Mouse (Mus musculus): ENCODE measurements around the gene Arhgdia. TPM values are rescaled to one million over a fixed set of nuclear protein-coding genes. Genes with fewer than 3 reads are reported as not detected.

Arhgdia gene
- total RNA-seq, 1 experiment = 253 TPM

DNA sequence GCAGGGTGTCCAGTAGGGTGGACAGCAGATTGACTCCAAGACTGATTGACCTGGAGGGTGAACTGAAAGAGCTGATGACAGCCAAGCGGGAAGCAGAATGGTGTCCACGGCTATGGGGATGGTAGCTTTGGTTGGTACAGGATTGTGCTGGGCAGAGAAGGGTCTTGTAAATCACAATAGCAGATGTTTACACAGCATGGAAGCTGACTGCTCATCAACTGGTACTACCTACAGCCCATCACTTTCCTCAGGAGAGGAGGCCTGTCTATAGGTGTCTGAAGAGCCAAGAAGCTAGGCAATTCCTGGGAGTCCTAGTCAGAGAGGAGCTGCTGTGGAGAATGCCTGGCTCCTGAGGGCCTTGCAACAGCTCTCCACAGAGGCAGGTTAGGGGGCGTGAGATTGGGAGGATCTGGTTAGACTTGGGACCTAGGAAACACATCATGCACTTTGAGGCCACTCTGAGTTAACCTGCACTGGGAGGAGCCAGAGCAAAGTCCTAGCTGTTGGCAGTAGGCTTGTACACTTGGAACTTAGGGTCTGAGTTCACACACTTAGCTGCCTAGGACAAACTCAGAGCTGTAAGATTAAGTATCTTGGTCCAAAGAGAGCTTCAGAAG, 5.0 kb downstream of the Arhgdia start:
- in situ Hi-C loops (cut with MboI; ENCODE audit: low sequenced_read_pairs in 2 of 2, unreplicated experiment in 2 of 2) = no loop called here
- no peak for DNase-seq (ENCODE audit: low read depth, low spot score)
- Histone ChIP-seq H3K9me3 (ENCODE audit: control insufficient read depth, insufficient read depth, low read depth, low read length) (no peaks in the 10 kb centered on the region), H3K4me1 (ENCODE audit: control insufficient read depth in 2 of 2, insufficient read depth in 2 of 2, low read length in 2 of 2, poor library complexity in 1 of 2) (peaks cover 0 to 24% of the 10 kb centered on the region in 2 experiments; a peak in 2 of 4 replicates), H3K4me3 (ENCODE audit: insufficient read depth in 1 of 2, low read depth in 1 of 2, low read length in 2 of 2, poor library complexity in 1 of 2, severe bottlenecking in 1 of 2) (no peak overlapping the region), H3K9ac (ENCODE audit: insufficient read depth, low read depth, low read length, poor library complexity, severe bottlenecking) (no peak overlapping the region), H3K27ac (ENCODE audit: insufficient read depth, low read depth, low read length, poor library complexity, severe bottlenecking) (no peak overlapping the region), H3K36me3 (ENCODE audit: control insufficient read depth, insufficient read depth, low read length, poor library complexity, severe bottlenecking) (peaks cover 28% of the 10 kb centered on the region)
- no peak for TF ChIP-seq HCFC1 (IDR thresholded peaks at IDR 0.05; ENCODE audit: borderline replicate concordance, insufficient read depth, low read length)
- no peak for TF ChIP-seq MAFK (IDR thresholded peaks at IDR 0.05; ENCODE audit: insufficient read depth, low read depth, low read length)
- TF ChIP-seq ZC3H11A (IDR thresholded peaks at IDR 0.05; ENCODE audit: borderline replicate concordance, low read depth, low read length) = no peak
- no peak for TF ChIP-seq CHD2 (IDR thresholded peaks at IDR 0.05; ENCODE audit: low read depth, low read length)
- no peak for TF ChIP-seq ZNF384 (IDR thresholded peaks at IDR 0.05; ENCODE audit: low read depth, low read length)

DNA sequence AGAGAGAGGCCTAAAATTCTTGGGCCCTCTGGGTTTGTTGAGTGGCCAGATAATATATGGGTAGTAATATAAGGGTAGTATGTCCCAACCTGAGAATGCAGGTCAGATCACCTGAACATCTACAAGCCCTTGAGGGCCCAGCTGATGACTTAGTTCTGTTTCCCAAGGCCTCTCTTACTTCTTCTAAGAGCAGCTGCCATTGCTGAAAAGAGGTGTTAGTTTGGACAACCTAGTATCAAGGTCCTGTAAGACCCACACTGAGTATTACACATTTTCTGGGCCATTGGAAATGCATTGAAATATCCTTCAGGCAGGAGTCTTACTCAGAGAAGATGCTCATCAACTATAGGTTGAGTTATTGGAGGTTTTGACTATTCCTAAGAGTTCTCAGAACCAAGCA, 5.5 kb downstream of the Arhgdia start:
- DNase-seq (ENCODE audit: low read depth, low spot score) = no peak
- H3K9ac ChIP-seq (ENCODE audit: insufficient read depth, low read depth, low read length, poor library complexity, severe bottlenecking) = no peak overlapping the region
- no peak overlapping the region for H3K4me3 ChIP-seq (ENCODE audit: insufficient read depth in 1 of 2, low read depth in 1 of 2, low read length in 2 of 2, poor library complexity in 1 of 2, severe bottlenecking in 1 of 2)
- peaks cover 34% of the 10 kb centered on the region for H3K36me3 ChIP-seq (ENCODE audit: control insufficient read depth, insufficient read depth, low read length, poor library complexity, severe bottlenecking)
- TF ChIP-seq ZNF384 (IDR thresholded peaks at IDR 0.05; ENCODE audit: low read depth, low read length) = no peak
- no peak for TF ChIP-seq CHD2 (IDR thresholded peaks at IDR 0.05; ENCODE audit: low read depth, low read length)
- no peak for TF ChIP-seq ZC3H11A (IDR thresholded peaks at IDR 0.05; ENCODE audit: borderline replicate concordance, low read depth, low read length)
- no peak for TF ChIP-seq MAFK (IDR thresholded peaks at IDR 0.05; ENCODE audit: insufficient read depth, low read depth, low read length)
- no peak for TF ChIP-seq HCFC1 (IDR thresholded peaks at IDR 0.05; ENCODE audit: borderline replicate concordance, insufficient read depth, low read length)
- peaks cover 1 to 27% of the 10 kb centered on the region in 2 experiments; a peak in 2 of 4 replicates for H3K4me1 ChIP-seq (ENCODE audit: control insufficient read depth in 2 of 2, insufficient read depth in 2 of 2, low read length in 2 of 2, poor library complexity in 1 of 2)
- no peaks in the 10 kb centered on the region for H3K9me3 ChIP-seq (ENCODE audit: control insufficient read depth, insufficient read depth, low read depth, low read length)
- H3K27ac ChIP-seq (ENCODE audit: insufficient read depth, low read depth, low read length, poor library complexity, severe bottlenecking) = no peak overlapping the region
- in situ Hi-C loops (cut with MboI; ENCODE audit: low sequenced_read_pairs in 2 of 2, unreplicated experiment in 2 of 2) = no loop called here

DNA sequence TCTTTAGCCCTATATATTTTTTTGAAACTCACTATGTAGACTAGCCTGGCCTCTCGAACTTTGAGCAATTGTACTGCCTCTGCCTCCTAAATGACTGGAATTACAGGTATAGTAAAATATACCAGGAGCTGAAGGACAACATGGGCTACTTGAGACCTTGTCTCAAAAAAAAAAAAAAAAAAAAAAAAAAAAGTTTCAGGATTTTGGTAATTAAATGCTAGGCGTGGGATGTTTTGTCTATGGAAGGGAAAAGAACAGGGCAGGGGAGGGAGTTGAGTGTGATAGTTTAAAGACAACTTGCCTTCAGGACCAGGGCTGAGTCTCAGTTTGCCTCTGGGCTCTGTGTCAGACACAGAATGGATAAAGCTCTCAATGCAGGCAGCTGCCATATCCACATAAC, 6.4 kb downstream of the Arhgdia start:
- Histone ChIP-seq H3K36me3 (ENCODE audit: control insufficient read depth, insufficient read depth, low read length, poor library complexity, severe bottlenecking) (peaks cover 39% of the 10 kb centered on the region), H3K27ac (ENCODE audit: insufficient read depth, low read depth, low read length, poor library complexity, severe bottlenecking) (no peak overlapping the region), H3K9me3 (ENCODE audit: control insufficient read depth, insufficient read depth, low read depth, low read length) (no peaks in the 10 kb centered on the region), H3K9ac (ENCODE audit: insufficient read depth, low read depth, low read length, poor library complexity, severe bottlenecking) (no peak overlapping the region), H3K4me1 (ENCODE audit: control insufficient read depth in 2 of 2, insufficient read depth in 2 of 2, low read length in 2 of 2, poor library complexity in 1 of 2) (peaks cover 1 to 24% of the 10 kb centered on the region in 2 experiments; a peak in 2 of 4 replicates), H3K4me3 (ENCODE audit: insufficient read depth in 1 of 2, low read depth in 1 of 2, low read length in 2 of 2, poor library complexity in 1 of 2, severe bottlenecking in 1 of 2) (no peak overlapping the region)
- DNase-seq (ENCODE audit: low read depth, low spot score) = no peak
- TF ChIP-seq CHD2 (IDR thresholded peaks at IDR 0.05; ENCODE audit: low read depth, low read length) (no peak), MAFK (IDR thresholded peaks at IDR 0.05; ENCODE audit: insufficient read depth, low read depth, low read length) (no peak), ZNF384 (IDR thresholded peaks at IDR 0.05; ENCODE audit: low read depth, low read length) (peak; percentile 57; the same call in 1 of the 2 replicates), HCFC1 (IDR thresholded peaks at IDR 0.05; ENCODE audit: borderline replicate concordance, insufficient read depth, low read length) (no peak), ZC3H11A (IDR thresholded peaks at IDR 0.05; ENCODE audit: borderline replicate concordance, low read depth, low read length) (no peak)
- in situ Hi-C loops (cut with MboI; ENCODE audit: low sequenced_read_pairs in 2 of 2, unreplicated experiment in 2 of 2) = no loop called here

DNA sequence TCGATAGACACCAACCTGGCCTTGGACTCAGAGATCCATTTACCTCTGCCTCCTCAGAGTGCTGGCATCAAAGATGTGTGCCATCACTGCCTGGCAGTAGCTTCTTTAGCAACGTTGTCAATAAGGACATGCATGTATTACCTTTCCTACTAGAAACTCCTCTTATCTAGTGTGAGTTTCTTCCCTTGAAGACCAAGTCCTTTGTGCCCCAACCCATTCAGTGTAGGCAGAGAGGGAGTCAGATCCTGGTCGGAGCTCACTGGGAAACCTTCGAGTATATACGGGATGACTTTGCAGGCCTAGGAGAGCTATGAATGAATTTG, 7.2 kb downstream of the Arhgdia start:
- in situ Hi-C loops (cut with MboI; ENCODE audit: low sequenced_read_pairs in 2 of 2, unreplicated experiment in 2 of 2) = no loop called here
- Histone ChIP-seq H3K27ac (ENCODE audit: insufficient read depth, low read depth, low read length, poor library complexity, severe bottlenecking) (no peak overlapping the region), H3K36me3 (ENCODE audit: control insufficient read depth, insufficient read depth, low read length, poor library complexity, severe bottlenecking) (peaks cover 34% of the 10 kb centered on the region), H3K9me3 (ENCODE audit: control insufficient read depth, insufficient read depth, low read depth, low read length) (no peaks in the 10 kb centered on the region), H3K4me3 (ENCODE audit: insufficient read depth in 1 of 2, low read depth in 1 of 2, low read length in 2 of 2, poor library complexity in 1 of 2, severe bottlenecking in 1 of 2) (peak overlapping the region; percentile 76 to 85), H3K4me1 (ENCODE audit: control insufficient read depth in 2 of 2, insufficient read depth in 2 of 2, low read length in 2 of 2, poor library complexity in 1 of 2) (peaks cover 1 to 18% of the 10 kb centered on the region in 2 experiments; a peak in 2 of 4 replicates), H3K9ac (ENCODE audit: insufficient read depth, low read depth, low read length, poor library complexity, severe bottlenecking) (peak overlapping the region; percentile 48)
- no peak for DNase-seq (ENCODE audit: low read depth, low spot score)
- no peak for TF ChIP-seq CHD2 (IDR thresholded peaks at IDR 0.05; ENCODE audit: low read depth, low read length)
- TF ChIP-seq HCFC1 (IDR thresholded peaks at IDR 0.05; ENCODE audit: borderline replicate concordance, insufficient read depth, low read length) = no peak
- TF ChIP-seq MAFK (IDR thresholded peaks at IDR 0.05; ENCODE audit: insufficient read depth, low read depth, low read length) = no peak
- no peak for TF ChIP-seq ZNF384 (IDR thresholded peaks at IDR 0.05; ENCODE audit: low read depth, low read length)
- TF ChIP-seq ZC3H11A (IDR thresholded peaks at IDR 0.05; ENCODE audit: borderline replicate concordance, low read depth, low read length) = no peak

Data from ES-E14 (cell line).